Mouse (Mus musculus) monocyte, adult 59 days (primary cell): ENCODE measurements around the gene Vmn1r193. TPM values are rescaled to one million over a fixed set of nuclear protein-coding genes. Genes with fewer than 3 reads are reported as not detected.

Source experiments
- total RNA-seq, 2 experiments: library from RNA; stranded (reverse); gene quantifications; one replicate each; pipeline ENCODE4 v1.2.4; 2023

Vmn1r193 gene
- not detected for total RNA-seq

GRCm38 (mm10) chr13:22223060-22223459 lies at the start of gene Vmn1r193:
Gene Vmn1r193, minus strand, starts transcription at chr13:22223160.

GRCm38 (mm10) chr13:22270222-22270621 lies 47.3 kb upstream of the Vmn1r193 start, which contains the start of gene Vmn1r195:
Gene Vmn1r195, plus strand, starts transcription at chr13:22270522.

GRCm38 (mm10) chr13:22243915-22244314 lies 21.0 kb upstream of the Vmn1r193 start, which contains the start of gene Vmn1r194:
Gene Vmn1r194, plus strand, starts transcription at chr13:22244215.

GRCm38 (mm10) chr13:22191041-22191440 lies 31.9 kb downstream of the Vmn1r193 start, which contains the start of gene Vmn1r192:
Gene Vmn1r192, minus strand, starts transcription at chr13:22191141.

GRCm38 (mm10) chr13:22183869-22184268 lies 39.1 kb downstream of the Vmn1r193 start, which contains the start of gene Vmn1r191:
Gene Vmn1r191, minus strand, starts transcription at chr13:22183969.

Other genes starting within 250 kb of the Vmn1r193 start
- gene Pom121l2, start 242.0 kb downstream of the Vmn1r193 start, total RNA-seq: not detected
- gene Prss16, start 213.4 kb downstream of the Vmn1r193 start, total RNA-seq: not detected
- 10 to 100 TPM in 1 of 2 experiments, 1 to 10 TPM in 1; 6.2 to 21.1 TPM for gene Hist1h2ah, start 187.6 kb downstream of the Vmn1r193 start, total RNA-seq
- gene Hist1h2bk, start 187.3 kb downstream of the Vmn1r193 start, total RNA-seq: 10 to 100 TPM; 41.1 to 44.2 TPM
- gene Hist1h4i, start 181.8 kb downstream of the Vmn1r193 start, total RNA-seq: 100 to 1,000 TPM in 1 of 2 experiments, 10 to 100 TPM in 1; 97.7 to 127 TPM
- 10 to 100 TPM; 48.0 to 57.6 TPM for gene Hist1h2ag, start 180.2 kb downstream of the Vmn1r193 start, total RNA-seq
- gene Hist1h2bj, start 179.9 kb downstream of the Vmn1r193 start, total RNA-seq: 10 to 100 TPM; 87.4 to 91.5 TPM
- not detected for gene Vmn1r188, start 138.7 kb downstream of the Vmn1r193 start, total RNA-seq
- not detected for gene Vmn1r189, start 117.3 kb downstream of the Vmn1r193 start, total RNA-seq
- gene Vmn1r191, start 39.2 kb downstream of the Vmn1r193 start, total RNA-seq: not detected
- gene Vmn1r192, start 32.0 kb downstream of the Vmn1r193 start, total RNA-seq: not detected
- gene Vmn1r194, start 21.1 kb upstream of the Vmn1r193 start, total RNA-seq: not detected
- not detected for gene Vmn1r195, start 47.4 kb upstream of the Vmn1r193 start, total RNA-seq
- not detected for gene Vmn1r196, start 66.8 kb upstream of the Vmn1r193 start, total RNA-seq
- not detected for gene Vmn1r197, start 101.4 kb upstream of the Vmn1r193 start, total RNA-seq
- gene Vmn1r198, start 127.2 kb upstream of the Vmn1r193 start, total RNA-seq: not detected
- gene Vmn1r199, start 156.7 kb upstream of the Vmn1r193 start, total RNA-seq: not detected
- gene Vmn1r200, start 167.2 kb upstream of the Vmn1r193 start, total RNA-seq: not detected
- gene Vmn1r201, start 248.8 kb upstream of the Vmn1r193 start, total RNA-seq: not detected